Mouse (Mus musculus): ENCODE measurements around the gene Tcap. TPM values are rescaled to one million over a fixed set of nuclear protein-coding genes. Genes with fewer than 3 reads are reported as not detected.
"Not testable (repeated sequence)": the region's sequence is repeated elsewhere in the genome, so short reads cannot be mapped to it uniquely, and the experiment has no call there.

Gene Tcap
- polyA plus RNA-seq, 1 experiment, result 136 TPM

GRCm38 (mm10) chr11:98376756-98377155, 6.9 kb upstream of the Tcap start:
- no peak overlapping the region for H3K4me3 ChIP-seq (replicated peaks; ENCODE audit: extremely low read depth, low read depth, low read length)
- 84% methylated on average over 5 of the region's 5 CpGs for WGBS
- no peak for TF ChIP-seq POLR2A (IDR thresholded peaks at IDR 0.05; ENCODE audit: borderline replicate concordance, extremely low read depth, low read depth, low read length)
- TF ChIP-seq CTCF (IDR thresholded peaks at IDR 0.05; ENCODE audit: insufficient read depth, low read length), result no peak
- no peak for DNase-seq
- H3K4me1 ChIP-seq (ENCODE audit: control insufficient read depth, insufficient read depth, low read length), result no peaks in the 10 kb centered on the region

- Histone ChIP-seq H3K4me1 (ENCODE audit: control insufficient read depth, insufficient read depth, low read length) (no peaks in the 10 kb centered on the region), H3K4me3 (replicated peaks; ENCODE audit: extremely low read depth, low read depth, low read length) (no peak overlapping the region)
- no peak for DNase-seq
- WGBS, result 80% methylated on average over 11 of the region's 11 CpGs
- TF ChIP-seq CTCF (IDR thresholded peaks at IDR 0.05; ENCODE audit: insufficient read depth, low read length), result no peak
- TF ChIP-seq POLR2A (IDR thresholded peaks at IDR 0.05; ENCODE audit: borderline replicate concordance, extremely low read depth, low read depth, low read length), result no peak
These were observed 5.8 kb upstream of the Tcap start for GRCm38 (mm10) chr11:98377787-98378186.

- H3K4me3 ChIP-seq (replicated peaks; ENCODE audit: extremely low read depth, low read depth, low read length), result no peak overlapping the region
- peaks cover 3% of the 10 kb centered on the region; the same call in 1 of the 2 replicates for H3K4me1 ChIP-seq (ENCODE audit: control insufficient read depth, insufficient read depth, low read length)
- WGBS, result 76% methylated on average over 7 of the region's 7 CpGs
- TF ChIP-seq CTCF (IDR thresholded peaks at IDR 0.05; ENCODE audit: insufficient read depth, low read length) (no peak), POLR2A (IDR thresholded peaks at IDR 0.05; ENCODE audit: borderline replicate concordance, extremely low read depth, low read depth, low read length) (no peak)
- DNase-seq, result no peak
These were observed 4.2 kb upstream of the Tcap start for GRCm38 (mm10) chr11:98379379-98379778.

GRCm38 (mm10) chr11:98380106-98380505, 3.5 kb upstream of the Tcap start:
- Histone ChIP-seq H3K4me1 (ENCODE audit: control insufficient read depth, insufficient read depth, low read length) (peaks cover 3% of the 10 kb centered on the region; the same call in 1 of the 2 replicates), H3K4me3 (replicated peaks; ENCODE audit: extremely low read depth, low read depth, low read length) (no peak overlapping the region)
- DNase-seq, result no peak
- no peak for TF ChIP-seq CTCF (IDR thresholded peaks at IDR 0.05; ENCODE audit: insufficient read depth, low read length)
- TF ChIP-seq POLR2A (IDR thresholded peaks at IDR 0.05; ENCODE audit: borderline replicate concordance, extremely low read depth, low read depth, low read length), result no peak
- 66% methylated on average over 6 of the region's 6 CpGs for WGBS

DNA sequence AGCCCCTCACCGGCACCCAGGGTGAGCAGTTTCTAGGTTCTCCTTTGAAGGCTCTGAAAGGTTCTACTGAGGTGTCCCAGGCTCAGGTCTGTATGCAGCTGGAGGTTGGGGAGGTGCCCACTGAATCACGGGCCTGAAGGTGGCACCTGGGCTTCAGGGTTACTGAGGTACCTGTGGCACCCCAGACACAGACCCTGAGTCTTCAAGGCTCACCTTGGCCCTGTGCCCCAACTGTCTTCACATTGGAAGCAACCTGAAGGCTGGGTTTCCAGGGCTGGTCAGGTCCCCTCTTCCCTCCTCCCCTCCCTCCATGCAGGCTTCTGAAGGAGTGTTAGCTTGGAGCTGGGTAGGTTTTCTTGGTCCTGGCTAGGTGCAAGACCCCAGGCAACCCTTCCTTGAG, 2.0 kb upstream of the Tcap start:
- H3K4me3 ChIP-seq (replicated peaks; ENCODE audit: extremely low read depth, low read depth, low read length), result no peak overlapping the region
- 88% methylated on average over 2 of the region's 2 CpGs for WGBS
- no peak for TF ChIP-seq CTCF (IDR thresholded peaks at IDR 0.05; ENCODE audit: insufficient read depth, low read length)
- TF ChIP-seq POLR2A (IDR thresholded peaks at IDR 0.05; ENCODE audit: borderline replicate concordance, extremely low read depth, low read depth, low read length), result no peak
- DNase-seq, result no peak
- peaks cover 3% of the 10 kb centered on the region; the same call in 1 of the 2 replicates for H3K4me1 ChIP-seq (ENCODE audit: control insufficient read depth, insufficient read depth, low read length)

- not testable (repeated sequence) for DNase-seq; H3K4me3 ChIP-seq (replicated peaks; ENCODE audit: extremely low read depth, low read depth, low read length); H3K4me1 ChIP-seq (ENCODE audit: control insufficient read depth, insufficient read depth, low read length)
- WGBS, result 45% methylated on average over 2 of the region's 2 CpGs
These were observed 1.2 kb upstream of the Tcap start for GRCm38 (mm10) chr11:98382405-98382804.

DNA sequence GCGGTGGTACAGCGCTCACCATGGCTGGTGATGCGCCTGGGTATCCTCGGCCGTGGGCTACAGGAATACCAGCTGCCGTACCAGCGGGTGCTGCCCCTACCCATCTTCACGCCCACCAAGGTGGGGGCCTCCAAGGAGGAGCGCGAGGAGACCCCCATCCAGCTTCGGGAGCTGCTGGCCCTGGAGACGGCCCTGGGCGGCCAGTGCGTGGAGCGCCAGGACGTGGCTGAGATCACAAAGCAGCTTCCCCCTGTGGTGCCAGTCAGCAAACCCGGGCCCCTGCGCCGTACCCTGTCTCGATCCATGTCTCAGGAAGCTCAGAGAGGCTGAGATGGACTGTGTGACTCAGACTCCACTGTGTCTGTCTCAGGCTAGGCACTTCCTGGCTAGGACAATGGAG, 605 bp downstream of the Tcap start:
- WGBS, result 81% methylated on average over 20 of the region's 20 CpGs
- no peak for TF ChIP-seq CTCF (IDR thresholded peaks at IDR 0.05; ENCODE audit: insufficient read depth, low read length)
- TF ChIP-seq POLR2A (IDR thresholded peaks at IDR 0.05; ENCODE audit: borderline replicate concordance, extremely low read depth, low read depth, low read length), result no peak
- Histone ChIP-seq H3K4me3 (replicated peaks; ENCODE audit: extremely low read depth, low read depth, low read length) (no peak overlapping the region), H3K4me1 (ENCODE audit: control insufficient read depth, insufficient read depth, low read length) (peaks cover 3% of the 10 kb centered on the region; the same call in 1 of the 2 replicates)
- no peak for DNase-seq

DNA sequence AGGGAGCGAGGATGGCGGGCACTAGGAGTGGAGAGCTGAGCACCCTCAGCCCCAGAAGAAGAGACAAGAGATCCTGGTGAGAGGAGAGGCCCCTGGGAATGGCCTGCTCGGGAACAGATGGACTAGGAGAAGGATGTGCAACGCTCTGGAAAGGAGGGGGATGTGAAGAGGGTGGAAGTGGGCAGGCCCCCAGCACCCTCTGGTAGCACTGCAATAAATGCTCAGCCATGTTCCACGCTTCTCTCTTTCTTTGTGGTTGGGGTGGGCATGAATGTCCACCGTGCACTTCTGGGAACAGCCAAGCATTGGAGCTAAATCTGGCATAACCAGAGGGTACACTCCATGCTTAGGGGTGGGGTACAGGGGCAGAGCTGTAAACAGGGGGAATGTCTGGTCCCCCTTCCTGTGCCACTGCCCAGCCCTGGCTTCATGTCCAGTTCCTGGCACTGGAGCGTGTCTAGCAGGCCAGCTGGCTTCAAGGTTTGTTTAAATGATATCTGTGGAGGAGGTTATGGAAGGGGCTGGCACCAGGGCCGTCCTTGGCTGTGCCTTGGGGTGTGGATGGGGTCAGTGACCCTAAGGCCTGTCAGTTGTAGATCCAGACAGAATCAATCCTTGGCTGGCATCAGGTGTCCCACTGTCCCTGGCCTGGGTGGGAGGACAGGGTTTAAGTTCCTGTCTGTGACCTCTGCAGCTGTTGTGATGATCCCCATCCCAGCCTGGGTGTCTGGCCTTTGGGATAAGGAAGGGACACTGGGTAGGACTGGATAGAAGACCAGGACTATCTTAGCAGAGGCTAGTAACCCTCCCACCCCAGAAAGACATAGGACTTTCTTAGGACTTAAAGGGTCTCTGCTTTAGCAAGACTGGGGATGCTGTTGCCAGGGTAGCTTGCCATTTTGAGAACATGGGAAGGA, 1.4 kb downstream of the Tcap start:
- 59% methylated on average over 8 of the region's 8 CpGs for WGBS
- DNase-seq, result no peak
- Histone ChIP-seq H3K4me1 (ENCODE audit: control insufficient read depth, insufficient read depth, low read length) (peaks cover 3% of the 10 kb centered on the region; the same call in 1 of the 2 replicates), H3K4me3 (replicated peaks; ENCODE audit: extremely low read depth, low read depth, low read length) (no peak overlapping the region)
- TF ChIP-seq CTCF (IDR thresholded peaks at IDR 0.05; ENCODE audit: insufficient read depth, low read length) (no peak), POLR2A (IDR thresholded peaks at IDR 0.05; ENCODE audit: borderline replicate concordance, extremely low read depth, low read depth, low read length) (no peak)

- no peak for DNase-seq
- peaks cover 3% of the 10 kb centered on the region; the same call in 1 of the 2 replicates for H3K4me1 ChIP-seq (ENCODE audit: control insufficient read depth, insufficient read depth, low read length)
- TF ChIP-seq CTCF (IDR thresholded peaks at IDR 0.05; ENCODE audit: insufficient read depth, low read length) (no peak), POLR2A (IDR thresholded peaks at IDR 0.05; ENCODE audit: borderline replicate concordance, extremely low read depth, low read depth, low read length) (no peak)
- H3K4me3 ChIP-seq (replicated peaks; ENCODE audit: extremely low read depth, low read depth, low read length), result no peak within 1 kb of the TSS
- 49% methylated on average over 25 of the region's 25 CpGs for WGBS
These were observed 2.3 kb downstream of the Tcap start, which contains the start of gene Pnmt for GRCm38 (mm10) chr11:98385638-98386585. Pnmt (plus strand) TSS chr11:98386450.
